Mouse (Mus musculus) forebrain, embryonic 15.5 days (tissue): ENCODE data around the gene Heatr5a. TPM values are rescaled to one million over a fixed set of nuclear protein-coding genes. Genes with fewer than 3 reads are reported as not detected.

Experiments used
- ATAC-seq: fragments of 200-750 bp; cut with Nextera tagmentation; replicated peaks from 2 replicates; pipeline ENCODE4 v1.8.0; 2017; ENCODE audit warnings: mild to moderate bottlenecking, moderate TSS enrichment, moderate library complexity
- H3K27ac ChIP-seq: fragments of 300-500 bp; sonication (generic); replicated peaks from 2 replicates; pipeline ENCODE4 v1.5.1; 2015; ENCODE audit warnings: mild to moderate bottlenecking, inconsistent platforms
- H3K27me3 ChIP-seq: fragments of 300-500 bp; sonication (generic); 2 replicates; pipeline ENCODE4 v1.6.1; 2015; ENCODE audit warnings: inconsistent platforms
- H3K36me3 ChIP-seq: fragments of 300-500 bp; sonication (generic); 2 replicates; pipeline ENCODE4 v1.6.1; 2015; ENCODE audit warnings: mild to moderate bottlenecking, inconsistent platforms
- H3K4me1 ChIP-seq: fragments of 300-500 bp; sonication (generic); 2 replicates; pipeline ENCODE4 v1.6.1; 2015; ENCODE audit warnings: inconsistent platforms
- H3K4me2 ChIP-seq: fragments of 300-500 bp; sonication (generic); replicated peaks from 2 replicates; pipeline ENCODE4 v1.6.1; 2015; ENCODE audit warnings: mild to moderate bottlenecking, inconsistent platforms
- H3K4me3 ChIP-seq: fragments of 300-500 bp; sonication (generic); 2 replicates; pipeline ENCODE4 v1.5.1; 2015; ENCODE audit warnings: mild to moderate bottlenecking, inconsistent platforms
- H3K9ac ChIP-seq: fragments of 300-500 bp; sonication (generic); replicated peaks from 2 replicates; pipeline ENCODE4 v1.6.1; 2015; ENCODE audit warnings: mild to moderate bottlenecking, inconsistent platforms
- H3K9me3 ChIP-seq: fragments of 300-500 bp; sonication (generic); 2 replicates; pipeline ENCODE4 v1.6.1; 2016; ENCODE audit warnings: inconsistent platforms
- WGBS: fragments of 180-500 bp; shearing (Covaris S2); methylation state at CpG from one replicate; pipeline ENCODE4 v1.1.7; 2015; ENCODE audit warnings: mixed read lengths; 5-methylcytosine and 5-hydroxymethylcytosine counted together
- polyA plus RNA-seq: library from polyadenylated mRNA; unstranded; fragments of >200 nt; fragmentation: Nextera tagmentation; extraction: Ambion mirVana; gene quantifications from 2 replicates; pipeline ENCODE4 v1.2.1, GENCODE M21; 2015

The Heatr5a gene
- polyA plus RNA-seq, 1 experiment from 2014 or later, result 5.4 TPM

DNA sequence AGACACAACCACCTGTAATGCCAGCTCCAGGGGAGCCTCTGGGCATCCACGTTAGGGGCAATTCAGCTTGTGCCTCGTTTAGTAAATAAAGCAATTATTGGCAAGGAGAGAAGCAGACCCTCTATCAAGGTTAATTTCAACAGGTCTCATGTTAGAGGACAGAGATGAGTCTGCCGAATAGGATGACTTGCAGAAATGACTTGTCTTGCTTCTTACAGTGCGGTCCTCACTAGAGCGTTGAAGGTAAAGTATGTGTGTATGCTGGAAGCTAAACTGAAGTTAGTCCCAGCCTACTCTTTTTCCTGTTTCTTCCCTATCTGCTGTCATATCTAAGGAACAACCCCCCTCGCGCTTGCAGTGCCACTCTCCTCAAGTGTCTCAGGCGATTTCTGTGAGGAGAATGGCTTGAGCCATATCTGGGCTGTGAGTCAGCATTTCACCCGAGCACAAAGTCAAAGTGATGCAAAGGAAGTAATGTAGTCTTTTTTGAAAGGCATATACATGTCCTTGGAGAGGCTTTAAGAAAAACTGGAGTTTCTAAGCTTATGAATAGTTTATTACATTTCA lies 27.3 kb upstream of the Heatr5a start:
- no peak overlapping the region for H3K4me2 ChIP-seq
- no peak overlapping the region for H3K9ac ChIP-seq
- no peaks in the 10 kb centered on the region for H3K27me3 ChIP-seq
- no peaks in the 10 kb centered on the region for H3K4me1 ChIP-seq
- peaks cover 4% of the 10 kb centered on the region; the same call in 1 of the 2 replicates for H3K36me3 ChIP-seq
- 86% methylated on average over 9 of the region's 9 CpGs for WGBS
- no peak overlapping the region for H3K27ac ChIP-seq
- no peak overlapping the region for H3K4me3 ChIP-seq
- ATAC-seq, result no peak
- no peaks in the 10 kb centered on the region for H3K9me3 ChIP-seq

GRCm38 (mm10) chr12:51995738-51996536 lies 24.8 kb upstream of the Heatr5a start:
- H3K4me3 ChIP-seq, result no peak overlapping the region
- ATAC-seq, result no peak
- H3K9me3 ChIP-seq, result no peaks in the 10 kb centered on the region
- H3K36me3 ChIP-seq, result peaks cover 4% of the 10 kb centered on the region; the same call in 1 of the 2 replicates
- no peak overlapping the region for H3K27ac ChIP-seq
- H3K27me3 ChIP-seq, result no peaks in the 10 kb centered on the region
- H3K4me2 ChIP-seq, result no peak overlapping the region
- no peak overlapping the region for H3K9ac ChIP-seq
- no peaks in the 10 kb centered on the region for H3K4me1 ChIP-seq
- WGBS, result 92% methylated on average over 1 of the region's 1 CpGs

GRCm38 (mm10) chr12:51990629-51991028 lies 19.5 kb upstream of the Heatr5a start:
- H3K27me3 ChIP-seq, result no peaks in the 10 kb centered on the region

GRCm38 (mm10) chr12:51988536-51988935 lies 17.4 kb upstream of the Heatr5a start:
- Histone ChIP-seq H3K4me2 (no peak overlapping the region), H3K27ac (no peak overlapping the region), H3K4me3 (no peak overlapping the region), H3K4me1 (no peaks in the 10 kb centered on the region), H3K27me3 (no peaks in the 10 kb centered on the region), H3K9me3 (no peaks in the 10 kb centered on the region), H3K36me3 (no peaks in the 10 kb centered on the region), H3K9ac (no peak overlapping the region)
- WGBS, result 91% methylated on average over 5 of the region's 5 CpGs
- ATAC-seq, result no peak

More at GRCm38 (mm10) chr12:51990629-51991028, 19.5 kb upstream of the Heatr5a start:
- WGBS, result 90% methylated on average over 2 of the region's 2 CpGs
- H3K9me3 ChIP-seq, result no peaks in the 10 kb centered on the region
- no peak overlapping the region for H3K9ac ChIP-seq
- H3K4me2 ChIP-seq, result no peak overlapping the region
- no peaks in the 10 kb centered on the region for H3K36me3 ChIP-seq
- H3K4me3 ChIP-seq, result no peak overlapping the region
- H3K4me1 ChIP-seq, result no peaks in the 10 kb centered on the region
- H3K27ac ChIP-seq, result no peak overlapping the region
- ATAC-seq, result no peak

- WGBS, result 75% methylated on average over 4 of the region's 4 CpGs
- no peaks in the 10 kb centered on the region for H3K36me3 ChIP-seq
- H3K27ac ChIP-seq, result no peak overlapping the region
- no peak overlapping the region for H3K4me3 ChIP-seq
- no peak overlapping the region for H3K9ac ChIP-seq
- no peaks in the 10 kb centered on the region for H3K4me1 ChIP-seq
- no peak overlapping the region for H3K4me2 ChIP-seq
- ATAC-seq, result no peak
- H3K9me3 ChIP-seq, result no peaks in the 10 kb centered on the region
- H3K27me3 ChIP-seq, result no peaks in the 10 kb centered on the region
These were observed 14.7 kb upstream of the Heatr5a start for GRCm38 (mm10) chr12:51985826-51986225.

GRCm38 (mm10) chr12:51985163-51985748 lies 14.1 kb upstream of the Heatr5a start:
- no peaks in the 10 kb centered on the region for H3K27me3 ChIP-seq
- no peaks in the 10 kb centered on the region for H3K36me3 ChIP-seq
- no peak overlapping the region for H3K4me2 ChIP-seq
- H3K4me3 ChIP-seq, result no peak overlapping the region
- H3K27ac ChIP-seq, result no peak overlapping the region
- H3K4me1 ChIP-seq, result no peaks in the 10 kb centered on the region
- 94% methylated on average over 3 of the region's 3 CpGs for WGBS
- H3K9me3 ChIP-seq, result no peaks in the 10 kb centered on the region
- no peak for ATAC-seq
- H3K9ac ChIP-seq, result no peak overlapping the region

DNA sequence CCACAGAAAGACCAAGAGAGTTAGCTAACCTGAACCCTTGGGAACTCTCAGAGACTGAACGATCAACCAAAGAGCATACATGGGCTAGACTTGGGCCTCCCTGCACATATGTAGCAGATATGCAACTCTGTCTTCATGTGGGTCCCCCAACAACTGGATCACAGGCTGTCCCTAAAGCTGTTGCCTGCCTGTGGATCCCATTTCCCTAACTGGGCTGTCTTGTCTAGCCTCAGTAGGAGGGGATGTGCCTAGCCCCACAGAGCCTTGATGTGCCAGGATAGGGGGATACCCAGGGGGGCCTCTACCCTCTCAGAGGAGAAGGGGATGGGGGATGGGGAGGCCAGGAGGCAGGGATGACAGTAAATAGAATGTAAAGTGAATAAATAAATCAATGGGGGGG lies 12.5 kb upstream of the Heatr5a start:
- ATAC-seq, result no peak
- Histone ChIP-seq H3K4me1 (no peaks in the 10 kb centered on the region), H3K4me2 (no peak overlapping the region), H3K36me3 (no peaks in the 10 kb centered on the region), H3K27me3 (no peaks in the 10 kb centered on the region), H3K9ac (no peak overlapping the region), H3K27ac (no peak overlapping the region), H3K9me3 (no peaks in the 10 kb centered on the region), H3K4me3 (no peak overlapping the region)
- 100% methylated on average over 1 of the region's 1 CpGs for WGBS

- no peaks in the 10 kb centered on the region for H3K9me3 ChIP-seq
- no peak overlapping the region for H3K4me3 ChIP-seq
- no peaks in the 10 kb centered on the region for H3K36me3 ChIP-seq
- H3K4me1 ChIP-seq, result 0 out of 2 replicates have a peak, but pooled peaks cover 3% of the 10 kb centered on the region
- ATAC-seq, result no peak
- WGBS, result 78% methylated on average over 9 of the region's 9 CpGs
- no peak overlapping the region for H3K4me2 ChIP-seq
- H3K27ac ChIP-seq, result no peak overlapping the region
- H3K9ac ChIP-seq, result no peak overlapping the region
- no peaks in the 10 kb centered on the region for H3K27me3 ChIP-seq
These were observed 5.4 kb upstream of the Heatr5a start for GRCm38 (mm10) chr12:51976531-51976930.

GRCm38 (mm10) chr12:51974381-51974780 lies 3.3 kb upstream of the Heatr5a start:
- no peak overlapping the region for H3K27ac ChIP-seq
- 82% methylated on average over 1 of the region's 1 CpGs for WGBS
- no peak overlapping the region for H3K9ac ChIP-seq
- H3K4me2 ChIP-seq, result no peak overlapping the region
- no peaks in the 10 kb centered on the region for H3K27me3 ChIP-seq
- H3K36me3 ChIP-seq, result no peaks in the 10 kb centered on the region
- H3K9me3 ChIP-seq, result no peaks in the 10 kb centered on the region
- peaks cover 16% of the 10 kb centered on the region for H3K4me1 ChIP-seq
- no peak for ATAC-seq
- no peak overlapping the region for H3K4me3 ChIP-seq

DNA sequence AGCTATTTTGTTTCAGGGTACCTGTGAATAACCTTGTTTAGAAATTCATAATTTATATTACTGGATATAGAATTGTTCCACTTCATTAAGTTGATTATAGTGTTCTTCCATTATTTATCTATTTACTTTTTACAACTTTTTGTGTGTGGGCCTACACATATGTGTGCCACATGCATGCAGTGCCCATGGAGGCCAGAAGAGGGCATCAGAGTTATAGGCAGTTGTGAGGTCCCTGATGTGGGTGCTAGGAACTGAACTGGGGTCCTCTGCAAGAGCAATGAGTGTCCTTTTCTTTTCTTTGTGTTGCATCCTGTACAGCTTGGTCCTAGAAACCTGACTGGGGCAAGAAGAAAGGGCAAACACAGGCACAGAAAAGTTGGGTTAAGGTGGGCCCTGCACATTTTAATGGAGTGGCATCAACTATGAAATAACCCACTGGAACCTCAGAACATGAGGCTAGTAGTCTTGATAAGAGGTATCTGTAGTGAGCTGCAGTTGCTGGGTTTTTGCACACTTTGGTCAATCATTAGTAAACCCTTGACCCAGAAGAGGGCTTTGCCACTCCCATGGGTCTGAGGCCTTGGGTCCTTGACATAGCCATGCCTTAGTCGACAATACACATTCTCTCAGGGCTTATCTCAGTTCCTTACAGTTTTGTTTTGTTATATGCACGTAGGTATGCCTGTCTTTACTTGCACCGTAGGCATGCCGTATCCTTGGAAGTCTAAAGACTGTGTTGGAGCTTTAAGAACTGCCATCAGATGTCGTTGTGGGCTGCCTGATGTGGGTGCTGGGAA lies 1.3 kb upstream of the Heatr5a start:
- Histone ChIP-seq H3K4me1 (peaks cover 16% of the 10 kb centered on the region), H3K27ac (no peak overlapping the region), H3K4me2 (no peak overlapping the region), H3K27me3 (no peaks in the 10 kb centered on the region), H3K9me3 (no peaks in the 10 kb centered on the region), H3K36me3 (no peaks in the 10 kb centered on the region), H3K4me3 (no peak overlapping the region), H3K9ac (no peak overlapping the region)
- ATAC-seq, result no peak
- 93% methylated on average over 5 of the region's 5 CpGs for WGBS

GRCm38 (mm10) chr12:51970352-51971069 lies 610 bp downstream of the Heatr5a start:
- peak overlapping the region; percentile 72 for H3K9ac ChIP-seq
- under 1% methylated on average over 35 of the region's 35 CpGs for WGBS
- peaks cover 16% of the 10 kb centered on the region for H3K4me1 ChIP-seq
- H3K9me3 ChIP-seq, result no peaks in the 10 kb centered on the region
- peak overlapping the region; percentile 68 for H3K4me2 ChIP-seq
- no peaks in the 10 kb centered on the region for H3K27me3 ChIP-seq
- no peak for ATAC-seq
- H3K27ac ChIP-seq, result peak overlapping the region; percentile 86
- H3K36me3 ChIP-seq, result no peaks in the 10 kb centered on the region
- H3K4me3 ChIP-seq, result peak overlapping the region; percentile 79
